Mouse (Mus musculus): ENCODE results near the gene Ppp1r15b. TPM values are rescaled to one million over a fixed set of nuclear protein-coding genes. Genes with fewer than 3 reads are reported as not detected.

The Ppp1r15b gene
- polyA plus RNA-seq, 1 experiment = 6.7 TPM

GRCm38 (mm10) chr1:133150556-133150955 is 19.6 kb downstream of the Ppp1r15b start:
- no peaks in the 10 kb centered on the region for H3K36me3 ChIP-seq (replicated peaks; ENCODE audit: low read length)
- TF ChIP-seq FLI1 (IDR thresholded peaks at IDR 0.05; ENCODE audit: low read length) = no peak
- no peak for TF ChIP-seq GATA1 (IDR thresholded peaks at IDR 0.05; ENCODE audit: borderline replicate concordance, low read length)
- peaks cover 12% of the 10 kb centered on the region for H3K9me3 ChIP-seq
- no peak overlapping the region for H3K4me3 ChIP-seq (replicated peaks)
- no peaks in the 10 kb centered on the region for H3K4me1 ChIP-seq
- peaks cover 19% of the 10 kb centered on the region for H3K27me3 ChIP-seq (replicated peaks)

GRCm38 (mm10) chr1:133152213-133152612 is 21.3 kb downstream of the Ppp1r15b start:
- Histone ChIP-seq H3K4me3 (replicated peaks) (no peak overlapping the region), H3K27me3 (replicated peaks) (peaks cover 28% of the 10 kb centered on the region), H3K36me3 (replicated peaks; ENCODE audit: low read length) (no peaks in the 10 kb centered on the region), H3K4me1 (no peaks in the 10 kb centered on the region), H3K9me3 (peaks cover 12% of the 10 kb centered on the region)
- no peak for TF ChIP-seq FLI1 (IDR thresholded peaks at IDR 0.05; ENCODE audit: low read length)
- TF ChIP-seq GATA1 (IDR thresholded peaks at IDR 0.05; ENCODE audit: borderline replicate concordance, low read length) = no peak

- no peak for TF ChIP-seq FLI1 (IDR thresholded peaks at IDR 0.05; ENCODE audit: low read length)
- no peak for TF ChIP-seq GATA1 (IDR thresholded peaks at IDR 0.05; ENCODE audit: borderline replicate concordance, low read length)
- no peaks in the 10 kb centered on the region for H3K36me3 ChIP-seq (replicated peaks; ENCODE audit: low read length)
- no peak overlapping the region for H3K4me3 ChIP-seq (replicated peaks)
Measured at GRCm38 (mm10) chr1:133155270-133155669, 24.3 kb downstream of the Ppp1r15b start.

GRCm38 (mm10) chr1:133159128-133159564 is 28.2 kb downstream of the Ppp1r15b start:
- TF ChIP-seq FLI1 (IDR thresholded peaks at IDR 0.05; ENCODE audit: low read length) (no peak), GATA1 (IDR thresholded peaks at IDR 0.05; ENCODE audit: borderline replicate concordance, low read length) (no peak)
- peak overlapping the region; percentile 42 for H3K4me3 ChIP-seq (replicated peaks)
- no peaks in the 10 kb centered on the region for H3K9me3 ChIP-seq
- H3K4me1 ChIP-seq = peaks cover 27% of the 10 kb centered on the region
- no peaks in the 10 kb centered on the region for H3K36me3 ChIP-seq (replicated peaks; ENCODE audit: low read length)
- peaks cover 84% of the 10 kb centered on the region for H3K27me3 ChIP-seq (replicated peaks)

More at GRCm38 (mm10) chr1:133155270-133155669, 24.3 kb downstream of the Ppp1r15b start:
- peaks cover 15% of the 10 kb centered on the region for H3K4me1 ChIP-seq
- H3K27me3 ChIP-seq (replicated peaks) = peaks cover 53% of the 10 kb centered on the region
- no peaks in the 10 kb centered on the region for H3K9me3 ChIP-seq

DNA sequence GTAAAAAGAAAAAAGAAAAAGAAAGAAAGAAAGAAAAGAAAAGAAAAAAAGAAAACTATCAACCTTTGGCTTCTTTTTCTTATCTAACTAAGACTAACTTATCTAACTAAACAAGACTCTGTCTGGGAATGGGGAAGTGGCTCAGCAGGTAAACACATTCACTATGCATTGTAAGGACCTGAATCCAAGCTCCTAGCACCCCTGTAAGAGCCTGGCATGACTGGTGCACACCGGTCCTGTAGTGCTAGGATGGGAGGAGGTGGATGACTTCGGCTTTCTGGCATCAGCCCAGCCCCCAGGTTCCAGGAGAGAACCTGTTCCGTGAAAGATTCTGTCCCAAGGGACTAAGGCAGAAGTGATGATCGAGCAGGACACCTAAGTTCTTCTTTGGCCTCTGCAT is 30.6 kb downstream of the Ppp1r15b start:
- no peaks in the 10 kb centered on the region for H3K9me3 ChIP-seq
- no peak overlapping the region for H3K4me3 ChIP-seq (replicated peaks)
- no peaks in the 10 kb centered on the region for H3K36me3 ChIP-seq (replicated peaks; ENCODE audit: low read length)
- peaks cover 39% of the 10 kb centered on the region for H3K4me1 ChIP-seq
- no peak for TF ChIP-seq FLI1 (IDR thresholded peaks at IDR 0.05; ENCODE audit: low read length)
- no peak for TF ChIP-seq GATA1 (IDR thresholded peaks at IDR 0.05; ENCODE audit: borderline replicate concordance, low read length)
- H3K27me3 ChIP-seq (replicated peaks) = peaks cover 88% of the 10 kb centered on the region

- TF ChIP-seq GATA1 (IDR thresholded peaks at IDR 0.05; ENCODE audit: borderline replicate concordance, low read length) (no peak), FLI1 (IDR thresholded peaks at IDR 0.05; ENCODE audit: low read length) (no peak)
- Histone ChIP-seq H3K9me3 (no peaks in the 10 kb centered on the region), H3K4me1 (peaks cover 39% of the 10 kb centered on the region), H3K4me3 (replicated peaks) (no peak overlapping the region), H3K36me3 (replicated peaks; ENCODE audit: low read length) (no peaks in the 10 kb centered on the region), H3K27me3 (replicated peaks) (peaks cover 91% of the 10 kb centered on the region)
Measured at GRCm38 (mm10) chr1:133162046-133162445, 31.1 kb downstream of the Ppp1r15b start.

DNA sequence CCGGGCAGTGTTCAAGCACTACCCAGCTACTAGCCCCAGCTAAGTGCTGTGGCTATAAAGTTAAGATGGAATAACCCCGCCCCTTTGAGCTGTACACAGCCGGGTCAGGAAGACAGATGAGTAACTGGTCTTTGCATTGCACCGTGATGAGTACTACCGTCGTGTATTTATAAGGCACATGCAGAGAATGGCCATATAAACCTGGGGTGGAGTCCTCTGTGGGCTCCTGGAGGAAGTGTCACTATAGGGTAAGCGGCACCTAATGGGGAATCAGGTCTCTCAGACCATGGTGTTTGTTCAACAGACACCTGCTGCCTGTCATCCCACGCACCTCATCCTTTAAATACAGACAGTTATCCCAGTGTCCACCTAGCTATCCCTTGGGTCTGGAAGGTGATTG is 32.0 kb downstream of the Ppp1r15b start:
- peaks cover 39% of the 10 kb centered on the region for H3K4me1 ChIP-seq
- no peaks in the 10 kb centered on the region for H3K9me3 ChIP-seq
- H3K4me3 ChIP-seq (replicated peaks) = no peak overlapping the region
- peaks cover 91% of the 10 kb centered on the region for H3K27me3 ChIP-seq (replicated peaks)
- TF ChIP-seq FLI1 (IDR thresholded peaks at IDR 0.05; ENCODE audit: low read length) (no peak), GATA1 (IDR thresholded peaks at IDR 0.05; ENCODE audit: borderline replicate concordance, low read length) (no peak)
- H3K36me3 ChIP-seq (replicated peaks; ENCODE audit: low read length) = no peaks in the 10 kb centered on the region

DNA sequence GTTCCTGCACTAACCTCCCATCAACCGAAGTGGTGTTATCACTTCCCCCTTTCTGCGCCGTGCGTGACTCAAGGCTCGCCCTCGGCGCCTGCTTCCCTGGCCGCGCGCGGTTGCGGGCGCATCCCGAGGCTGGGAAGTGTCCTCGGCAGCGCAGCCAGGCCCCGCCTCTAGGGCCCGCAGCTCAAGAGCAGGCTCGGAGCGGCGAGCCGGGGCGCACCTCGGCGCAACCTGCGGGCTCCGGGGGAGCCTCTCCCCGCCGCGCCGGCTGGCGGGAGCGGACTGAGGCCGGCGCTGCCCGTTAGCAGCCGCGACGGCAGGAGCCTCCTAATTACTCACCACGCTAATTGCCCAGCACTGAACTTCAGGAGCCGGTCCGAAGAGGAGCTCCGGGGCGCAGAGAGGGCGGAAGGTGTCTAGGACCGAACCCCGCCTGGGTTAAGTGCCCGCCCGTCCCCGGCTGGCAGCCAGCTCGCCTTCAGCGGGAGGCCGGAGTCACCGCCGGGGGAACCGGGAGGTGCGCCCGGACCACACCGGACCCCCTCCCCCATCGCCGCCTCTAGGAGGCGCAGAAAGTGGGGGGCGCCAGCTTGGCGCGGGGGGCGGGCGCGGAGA is 33.0 kb downstream of the Ppp1r15b start, which contains the start of gene Plekha6:
Gene Plekha6, plus strand, starts transcription at position 391 of the 612 bp plus-strand sequence.
- peak within 1 kb of the TSS; percentile 88 for H3K4me3 ChIP-seq (replicated peaks)
- peaks cover 35% of the 10 kb centered on the region for H3K4me1 ChIP-seq
- H3K27me3 ChIP-seq (replicated peaks) = peaks cover 93% of the 10 kb centered on the region
- H3K9me3 ChIP-seq = no peaks in the 10 kb centered on the region
- no peak for TF ChIP-seq FLI1 (IDR thresholded peaks at IDR 0.05; ENCODE audit: low read length)
- no peak for TF ChIP-seq GATA1 (IDR thresholded peaks at IDR 0.05; ENCODE audit: borderline replicate concordance, low read length)
- no peaks in the 10 kb centered on the region for H3K36me3 ChIP-seq (replicated peaks; ENCODE audit: low read length)

- H3K4me1 ChIP-seq = peaks cover 29% of the 10 kb centered on the region
- H3K9me3 ChIP-seq = no peaks in the 10 kb centered on the region
- H3K4me3 ChIP-seq (replicated peaks) = peak overlapping the region; percentile 88
- no peaks in the 10 kb centered on the region for H3K36me3 ChIP-seq (replicated peaks; ENCODE audit: low read length)
- H3K27me3 ChIP-seq (replicated peaks) = peaks cover 92% of the 10 kb centered on the region
- TF ChIP-seq GATA1 (IDR thresholded peaks at IDR 0.05; ENCODE audit: borderline replicate concordance, low read length) = no peak
- no peak for TF ChIP-seq FLI1 (IDR thresholded peaks at IDR 0.05; ENCODE audit: low read length)
Measured at GRCm38 (mm10) chr1:133164591-133165011, 33.7 kb downstream of the Ppp1r15b start.

DNA sequence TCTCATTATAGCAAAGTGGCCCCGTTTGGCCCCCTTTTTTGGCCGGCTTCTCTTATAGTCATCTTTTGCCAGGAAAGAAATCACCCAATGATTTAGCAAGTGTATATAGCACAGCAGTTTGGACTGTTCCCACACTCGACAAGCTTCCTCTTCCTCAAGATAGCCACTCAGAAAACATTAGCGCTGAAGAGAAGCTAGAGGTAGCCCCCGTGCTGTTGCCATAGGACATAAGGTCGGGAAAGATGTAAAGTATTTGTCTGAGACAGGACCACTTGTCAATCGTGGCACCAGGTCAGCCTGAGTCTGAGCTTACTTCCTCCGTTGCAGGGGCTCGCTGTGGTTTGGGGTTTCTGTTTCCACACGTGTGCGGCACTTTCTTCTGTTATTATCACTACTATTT is 34.2 kb downstream of the Ppp1r15b start:
- peaks cover 95% of the 10 kb centered on the region for H3K27me3 ChIP-seq (replicated peaks)

More for the DNA sequence above, 34.2 kb downstream of the Ppp1r15b start:
- TF ChIP-seq GATA1 (IDR thresholded peaks at IDR 0.05; ENCODE audit: borderline replicate concordance, low read length) = no peak
- TF ChIP-seq FLI1 (IDR thresholded peaks at IDR 0.05; ENCODE audit: low read length) = no peak
- Histone ChIP-seq H3K4me3 (replicated peaks) (peak overlapping the region; percentile 64), H3K4me1 (peaks cover 29% of the 10 kb centered on the region), H3K9me3 (no peaks in the 10 kb centered on the region), H3K36me3 (replicated peaks; ENCODE audit: low read length) (no peaks in the 10 kb centered on the region)

Measured in megakaryocyte, embryonic 14.5 days (primary cell).